Mouse (Mus musculus) kidney, adult 2 months (tissue): ENCODE results near the gene Vstm5. TPM values are rescaled to one million over a fixed set of nuclear protein-coding genes. Genes with fewer than 3 reads are reported as not detected.

ENCODE experiments used
- DNase-seq: peaks from one replicate; pipeline ENCODE4 v3.0.0; 2021
- H3K27ac ChIP-seq: fragments of 200-500 bp; 2 replicates; pipeline ENCODE4 v1.5.1; 2012; ENCODE audit warnings: low read depth, low read length, control low read depth, inconsistent platforms; ENCODE audit not compliant: insufficient read depth
- H3K27me3 ChIP-seq: fragments of 200-500 bp; replicated peaks from 2 replicates; pipeline ENCODE4 v1.6.1; 2012; ENCODE audit warnings: mild to moderate bottlenecking, moderate library complexity, low read length, inconsistent platforms; ENCODE audit not compliant: control insufficient read depth, insufficient read depth
- H3K36me3 ChIP-seq: fragments of 200-500 bp; 2 replicates; pipeline ENCODE4 v1.6.1; 2012; ENCODE audit warnings: mild to moderate bottlenecking, moderate library complexity, low read length, inconsistent platforms; ENCODE audit not compliant: control insufficient read depth, insufficient read depth
- H3K4me1 ChIP-seq: fragments of 200-500 bp; 2 replicates; pipeline ENCODE4 v1.6.1; 2011; ENCODE audit warnings: low read length; ENCODE audit not compliant: control insufficient read depth, insufficient read depth
- H3K4me3 ChIP-seq: fragments of 200-500 bp; 2 replicates; pipeline ENCODE4 v1.5.1; 2011; ENCODE audit warnings: mild to moderate bottlenecking, low read depth, low read length, control low read depth; ENCODE audit not compliant: insufficient read depth
- CTCF ChIP-seq: fragments of 200-500 bp; conservative IDR thresholded peaks from 2 replicates; pipeline ENCODE4 v1.5.1; 2011; ENCODE audit warnings: low read depth, mild to moderate bottlenecking, control low read depth, low read length, moderate library complexity, mixed read lengths; ENCODE audit not compliant: insufficient read depth, insufficient read length
- POLR2A ChIP-seq: fragments of 200-500 bp; IDR thresholded peaks from one replicate; pipeline ENCODE4 v1.6.1; 2011; ENCODE audit warnings: low read depth, low read length, control low read depth
- WGBS: fragments of 180-500 bp; shearing (Covaris S2); methylation state at CpG from one replicate; pipeline ENCODE4 v1.1.7; 2018; 5-methylcytosine and 5-hydroxymethylcytosine counted together
- polyA plus RNA-seq: library from polyadenylated mRNA; depleted of rRNA; stranded (reverse); fragments of >200 nt; gene quantifications from 2 replicates; pipeline ENCODE4 v1.2.3, GENCODE M21; 2012; rRNA removed

Gene Vstm5
- polyA plus RNA-seq, 1 experiment = 11.6 TPM

DNA sequence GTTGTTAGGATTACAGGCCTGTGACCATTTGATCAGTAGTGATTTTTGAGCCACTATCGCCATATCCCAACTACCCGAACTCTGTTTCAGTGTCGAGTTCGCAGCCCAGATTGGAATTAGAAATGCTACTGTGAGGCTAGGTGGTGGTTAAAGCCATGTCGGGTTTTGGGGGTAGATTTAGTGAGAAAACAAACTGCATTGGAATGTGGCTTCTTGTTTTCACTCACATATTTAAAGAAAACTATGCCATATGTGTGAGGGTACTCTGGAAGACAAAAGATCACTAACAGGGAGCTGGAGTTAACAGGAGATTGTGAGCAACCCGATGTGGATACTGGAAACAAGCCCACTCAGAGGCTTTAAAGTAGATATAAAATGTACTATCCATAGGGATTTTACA lies 68.4 kb downstream of the Vstm5 start:
- 15% methylated on average over 6 of the region's 6 CpGs for WGBS

DNA sequence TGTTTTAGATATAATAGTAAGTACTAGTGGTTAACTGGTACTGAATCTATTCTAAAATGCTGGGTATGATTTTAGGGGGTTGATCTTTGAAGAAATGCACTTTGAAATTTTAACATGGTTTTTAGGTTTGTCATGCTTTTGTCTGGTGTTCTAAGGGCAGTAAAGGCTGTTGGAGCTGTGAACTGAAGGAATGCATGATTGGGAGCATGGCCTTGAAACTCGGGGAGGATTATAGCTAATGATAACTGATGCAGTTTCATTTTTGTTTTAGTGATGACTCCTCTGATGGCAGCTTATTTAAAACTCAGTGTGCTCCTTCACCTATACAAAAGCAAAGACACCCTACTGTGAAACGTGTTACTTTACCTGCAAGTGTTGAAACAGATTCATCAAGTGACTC lies 69.4 kb downstream of the Vstm5 start:
- no peak for TF ChIP-seq POLR2A
- no peak for TF ChIP-seq CTCF
- Histone ChIP-seq H3K27me3 (no peaks in the 10 kb centered on the region), H3K4me3 (no peak overlapping the region), H3K4me1 (peaks cover 3% of the 10 kb centered on the region; the same call in 1 of the 2 replicates), H3K36me3 (peaks cover 16% of the 10 kb centered on the region), H3K27ac (no peak overlapping the region)
- DNase-seq = no peak
- 44% methylated on average over 2 of the region's 2 CpGs for WGBS

More for the DNA sequence above, 68.4 kb downstream of the Vstm5 start:
- Histone ChIP-seq H3K27me3 (no peaks in the 10 kb centered on the region), H3K4me1 (peaks cover 4% of the 10 kb centered on the region; the same call in 1 of the 2 replicates), H3K27ac (no peak overlapping the region), H3K4me3 (peak overlapping the region; percentile 97; the same call in 1 of the 2 replicates), H3K36me3 (peaks cover 13% of the 10 kb centered on the region)
- DNase-seq = no peak
- TF ChIP-seq CTCF = no peak
- no peak for TF ChIP-seq POLR2A

Other genes with a start within 250 kb of the Vstm5 start
- 4.4 and 7.3 TPM in 2 replicates for gene Panx1, start 193.6 kb upstream of the Vstm5 start, polyA plus RNA-seq
- gene Hephl1, start 126.9 kb upstream of the Vstm5 start, polyA plus RNA-seq = 0.14 and 0.19 TPM in 2 replicates
- 20.5 and 21.3 TPM in 2 replicates for gene Med17, start 40.9 kb downstream of the Vstm5 start, polyA plus RNA-seq
- gene Taf1d, start 67.2 kb downstream of the Vstm5 start, polyA plus RNA-seq = 8.9 and 11.5 TPM in 2 replicates
- gene 4931406C07Rik, start 67.4 kb downstream of the Vstm5 start, polyA plus RNA-seq = 137 and 184 TPM in 2 replicates
- 2.9 and 3.1 TPM in 2 replicates for gene Cep295, start 118.7 kb downstream of the Vstm5 start, polyA plus RNA-seq